In genomic region chr11:88873667-88874030, GRCm38 (mm10) we compare ENCODE assay signal across 8 mouse cellular contexts. TPM values are rescaled to one million over a fixed set of nuclear protein-coding genes. Genes with fewer than 3 reads are reported as not detected.
DNase-seq lines count a peak whose midpoint lies in the region; ATAC-seq lines count a peak whose summit lies in the region.

No protein-coding gene starts in this region.

- DNase-seq in heart, embryonic 10.5 days (ENCODE audit: low spot score): no peak
- no peak for DNase-seq in heart, adult 9 months (ENCODE audit: low spot score in 2 of 2)
- peak; percentile 64 to 68 for DNase-seq in right cerebral cortex, postnatal 10 days (ENCODE audit: low spot score in 2 of 2)
- DNase-seq in right cerebral cortex, adult 2 months (ENCODE audit: low spot score in 2 of 2): no peak
- no peak for DNase-seq in gastrocnemius, postnatal 4 days (ENCODE audit: low spot score in 2 of 2)
- DNase-seq in lung, postnatal 36 days: no peak

- peaks cover 50% of the 10 kb centered on the region for H3K27me3 ChIP-seq in heart, embryonic 10.5 days (ENCODE audit: insufficient read depth, poor library complexity, severe bottlenecking)
- peaks cover 26% of the 10 kb centered on the region for H3K27me3 ChIP-seq in limb, embryonic 12.5 days
- H3K27me3 ChIP-seq in stomach, embryonic 16.5 days (ENCODE audit: control insufficient read depth, insufficient read depth, low read length): no peaks in the 10 kb centered on the region

- H3K27ac ChIP-seq in heart, embryonic 10.5 days: peak overlapping the region; percentile 67; the same call in 1 of the 2 replicates
- no peak overlapping the region for H3K27ac ChIP-seq in limb, embryonic 12.5 days
- no peak overlapping the region for H3K27ac ChIP-seq in stomach, embryonic 16.5 days (ENCODE audit: low read length)

- H3K9me3 ChIP-seq in heart, embryonic 10.5 days: no peaks in the 10 kb centered on the region
- no peaks in the 10 kb centered on the region for H3K9me3 ChIP-seq in limb, embryonic 12.5 days
- no peaks in the 10 kb centered on the region for H3K9me3 ChIP-seq in stomach, embryonic 16.5 days (replicated peaks; ENCODE audit: control insufficient read depth, low read length)

- WGBS in heart, embryonic 10.5 days: 3% methylated on average over 10 of the region's 10 CpGs
- 3% methylated on average over 10 of the region's 10 CpGs for WGBS in limb, embryonic 12.5 days
- WGBS in stomach, embryonic 16.5 days: under 1% methylated on average over 10 of the region's 10 CpGs

- peak overlapping the region; percentile 62 for H3K4me2 ChIP-seq in limb, embryonic 12.5 days
- peak overlapping the region; percentile 61 for H3K4me2 ChIP-seq in stomach, embryonic 16.5 days (ENCODE audit: low read depth, low read length)

- no peak for ATAC-seq in limb, embryonic 12.5 days (ENCODE audit: insufficient number of reproducible peaks, insufficient read depth, low FRiP score, low TSS enrichment, low read depth)
- no peak for ATAC-seq in stomach, embryonic 16.5 days (ENCODE audit: insufficient read depth, low FRiP score)

- H3K36me3 ChIP-seq in heart, embryonic 10.5 days: no peaks in the 10 kb centered on the region
- no peaks in the 10 kb centered on the region for H3K36me3 ChIP-seq in limb, embryonic 12.5 days
- no peaks in the 10 kb centered on the region for H3K36me3 ChIP-seq in stomach, embryonic 16.5 days (ENCODE audit: control insufficient read depth, insufficient read depth, low read length)

- peak overlapping the region; percentile 58 for H3K4me3 ChIP-seq in heart, embryonic 10.5 days
- H3K4me3 ChIP-seq in limb, embryonic 12.5 days (replicated peaks): peak overlapping the region; percentile 35
- H3K4me3 ChIP-seq in stomach, embryonic 16.5 days (replicated peaks; ENCODE audit: low read length): peak overlapping the region; percentile 39

- peaks cover 7% of the 10 kb centered on the region; the same call in 1 of the 2 replicates for H3K4me1 ChIP-seq in heart, embryonic 10.5 days
- H3K4me1 ChIP-seq in limb, embryonic 12.5 days (replicated peaks): peaks cover 4% of the 10 kb centered on the region
- H3K4me1 ChIP-seq in stomach, embryonic 16.5 days (ENCODE audit: control insufficient read depth, insufficient read depth, low read length): 0 out of 2 replicates have a peak, but pooled peaks cover 3% of the 10 kb centered on the region

- H3K9ac ChIP-seq in limb, embryonic 12.5 days (replicated peaks): no peak overlapping the region; the same call in 1 of the 2 replicates
- H3K9ac ChIP-seq in stomach, embryonic 16.5 days (ENCODE audit: low read length): peak overlapping the region; percentile 48

RNA-seq across cellular contexts. Expression of gene Akap1, which starts 9.3 kb away (rescaled TPM):
- polyA plus RNA-seq in heart, embryonic 10.5 days (2016; fragmentation: Nextera tagmentation; extraction: Ambion mirVana): 26.6 and 39.9 TPM in 2 replicates
- 15.3 and 16.7 TPM in 2 replicates for polyA plus RNA-seq in limb, embryonic 12.5 days (2016; fragmentation: Nextera tagmentation; extraction: Ambion mirVana)
- 28.5 and 30.9 TPM in 2 replicates for polyA plus RNA-seq in stomach, embryonic 16.5 days (2015; fragmentation: Nextera tagmentation; extraction: Ambion mirVana)
- total RNA-seq in gastrocnemius, postnatal 4 days (2021): 10 to 100 TPM; 85.1 to 86.5 TPM

Comparison
In these comparisons a context has a peak if more than half of its experiments do, and no peak if none do; other contexts are left out.
1. DNase-seq: peak in right cerebral cortex, postnatal 10 days (2 of 2); none in heart, embryonic 10.5 days (single experiment), heart, adult 9 months (0 of 2), right cerebral cortex, adult 2 months (0 of 2), gastrocnemius, postnatal 4 days (0 of 2) and lung, postnatal 36 days (single experiment).
2. Peak in every context shown above with its lines, with median percentiles within 50 percentile points of each other: H3K4me3 ChIP-seq.